Mouse (Mus musculus): ENCODE measurements around the gene Map4k3. TPM values are rescaled to one million over a fixed set of nuclear protein-coding genes. Genes with fewer than 3 reads are reported as not detected.

Gene Map4k3
- total and polyA plus RNA-seq, 3 experiments = 12.8 to 24.7 (median 24.4) TPM

DNA sequence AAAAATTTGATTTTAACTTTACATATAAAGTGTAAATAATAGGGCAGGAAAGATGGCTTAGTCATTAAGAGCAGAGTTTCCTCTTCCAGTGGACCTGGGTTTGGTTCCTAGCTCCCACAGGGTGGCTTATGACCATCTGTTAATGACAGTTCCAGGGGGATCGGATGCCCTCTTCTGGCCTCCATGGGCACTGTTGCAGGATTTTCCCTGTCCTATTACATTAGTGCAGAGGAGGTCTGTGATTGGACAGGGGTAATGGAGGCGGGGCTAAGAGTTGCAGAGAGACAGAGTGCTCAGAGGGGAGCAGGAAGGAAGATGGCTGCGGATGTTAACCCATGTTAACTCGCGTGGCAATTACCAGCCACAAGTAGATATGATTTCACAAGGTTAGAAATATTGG is 95.4 kb downstream of the Map4k3 start:
- Histone ChIP-seq H3K27me3 (ENCODE audit: control insufficient read depth, insufficient read depth, low read length) (no peaks in the 10 kb centered on the region), H3K79me2 (replicated peaks; ENCODE audit: control insufficient read depth, insufficient read depth, low read length) (no peaks in the 10 kb centered on the region), H3K27ac (no peak overlapping the region), H3K36me3 (ENCODE audit: control insufficient read depth, insufficient read depth, low read length) (no peaks in the 10 kb centered on the region), H3K4me1 (ENCODE audit: control insufficient read depth, insufficient read depth, low read length) (no peaks in the 10 kb centered on the region), H3K9ac (ENCODE audit: low read depth, low read length) (no peak overlapping the region), H3K4me3 (no peak overlapping the region)
- TF ChIP-seq EP300 (IDR thresholded peaks at IDR 0.05; ENCODE audit: insufficient read depth, low read depth, low read length) (no peak), CTCF (IDR thresholded peaks at IDR 0.05) (no peak), POLR2A (IDR thresholded peaks at IDR 0.05; ENCODE audit: insufficient read depth, low read depth, low read length) (no peak)
- 96% methylated on average over 5 of the region's 5 CpGs for WGBS
- no peak for DNase-seq
- intact Hi-C loops (cut with DNase I) = no loop called here

GRCm38 (mm10) chr17:80632354-80632753 is 95.9 kb downstream of the Map4k3 start:
- no peak for TF ChIP-seq EP300 (IDR thresholded peaks at IDR 0.05; ENCODE audit: insufficient read depth, low read depth, low read length)
- TF ChIP-seq POLR2A (IDR thresholded peaks at IDR 0.05; ENCODE audit: insufficient read depth, low read depth, low read length) = no peak
- no peak for TF ChIP-seq CTCF (IDR thresholded peaks at IDR 0.05)
- Histone ChIP-seq H3K27me3 (ENCODE audit: control insufficient read depth, insufficient read depth, low read length) (no peaks in the 10 kb centered on the region), H3K79me2 (replicated peaks; ENCODE audit: control insufficient read depth, insufficient read depth, low read length) (no peaks in the 10 kb centered on the region), H3K27ac (no peak overlapping the region), H3K9ac (ENCODE audit: low read depth, low read length) (no peak overlapping the region), H3K36me3 (ENCODE audit: control insufficient read depth, insufficient read depth, low read length) (no peaks in the 10 kb centered on the region), H3K4me3 (no peak overlapping the region), H3K4me1 (ENCODE audit: control insufficient read depth, insufficient read depth, low read length) (no peaks in the 10 kb centered on the region)
- 97% methylated on average over 4 of the region's 4 CpGs for WGBS
- DNase-seq = no peak
- intact Hi-C loops (cut with DNase I) = no loop called here

GRCm38 (mm10) chr17:80631028-80631427 is 97.3 kb downstream of the Map4k3 start:
- WGBS = over 99% methylated on average over 3 of the region's 3 CpGs
- intact Hi-C loops (cut with DNase I) = no loop called here
- no peak overlapping the region for H3K9ac ChIP-seq (ENCODE audit: low read depth, low read length)
- H3K36me3 ChIP-seq (ENCODE audit: control insufficient read depth, insufficient read depth, low read length) = no peaks in the 10 kb centered on the region
- H3K27ac ChIP-seq = no peak overlapping the region
- H3K4me1 ChIP-seq (ENCODE audit: control insufficient read depth, insufficient read depth, low read length) = no peaks in the 10 kb centered on the region
- no peak overlapping the region for H3K4me3 ChIP-seq
- TF ChIP-seq EP300 (IDR thresholded peaks at IDR 0.05; ENCODE audit: insufficient read depth, low read depth, low read length) (no peak), CTCF (IDR thresholded peaks at IDR 0.05) (no peak), POLR2A (IDR thresholded peaks at IDR 0.05; ENCODE audit: insufficient read depth, low read depth, low read length) (no peak)
- H3K27me3 ChIP-seq (ENCODE audit: control insufficient read depth, insufficient read depth, low read length) = no peaks in the 10 kb centered on the region
- no peaks in the 10 kb centered on the region for H3K79me2 ChIP-seq (replicated peaks; ENCODE audit: control insufficient read depth, insufficient read depth, low read length)
- no peak for DNase-seq

DNA sequence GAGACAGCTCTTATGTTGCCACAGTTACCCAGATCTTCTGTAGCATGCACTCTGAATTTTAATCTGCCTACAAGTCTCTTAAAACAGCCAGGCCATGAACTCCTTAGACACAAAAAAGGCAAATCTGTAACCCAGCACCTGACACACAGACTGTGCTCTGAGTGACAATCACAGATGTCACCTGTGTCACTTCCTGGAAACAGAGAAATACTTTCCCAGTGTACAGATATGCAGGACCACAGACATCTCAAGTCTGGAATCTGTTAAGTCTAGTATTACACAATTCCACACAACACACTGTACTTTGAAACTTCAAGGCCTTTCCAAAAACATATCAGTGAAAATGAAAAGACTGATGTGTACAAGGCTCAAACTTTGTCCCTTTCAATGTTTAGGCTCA is 103.3 kb downstream of the Map4k3 start:
- no peak for DNase-seq
- H3K36me3 ChIP-seq (ENCODE audit: control insufficient read depth, insufficient read depth, low read length) = no peaks in the 10 kb centered on the region
- no peaks in the 10 kb centered on the region for H3K4me1 ChIP-seq (ENCODE audit: control insufficient read depth, insufficient read depth, low read length)
- no peaks in the 10 kb centered on the region for H3K79me2 ChIP-seq (replicated peaks; ENCODE audit: control insufficient read depth, insufficient read depth, low read length)
- intact Hi-C loops (cut with DNase I) = loop anchor here (5.0 to 10.0 kb wide), 3 partner anchors 187 to 442 kb away; partner anchors contain the start of gene Thumpd2
- H3K27me3 ChIP-seq (ENCODE audit: control insufficient read depth, insufficient read depth, low read length) = no peaks in the 10 kb centered on the region
- H3K27ac ChIP-seq = no peak overlapping the region
- H3K4me3 ChIP-seq = no peak overlapping the region
- TF ChIP-seq EP300 (IDR thresholded peaks at IDR 0.05; ENCODE audit: insufficient read depth, low read depth, low read length) = no peak
- TF ChIP-seq POLR2A (IDR thresholded peaks at IDR 0.05; ENCODE audit: insufficient read depth, low read depth, low read length) = no peak
- TF ChIP-seq CTCF (IDR thresholded peaks at IDR 0.05) = no peak
- no peak overlapping the region for H3K9ac ChIP-seq (ENCODE audit: low read depth, low read length)

DNA sequence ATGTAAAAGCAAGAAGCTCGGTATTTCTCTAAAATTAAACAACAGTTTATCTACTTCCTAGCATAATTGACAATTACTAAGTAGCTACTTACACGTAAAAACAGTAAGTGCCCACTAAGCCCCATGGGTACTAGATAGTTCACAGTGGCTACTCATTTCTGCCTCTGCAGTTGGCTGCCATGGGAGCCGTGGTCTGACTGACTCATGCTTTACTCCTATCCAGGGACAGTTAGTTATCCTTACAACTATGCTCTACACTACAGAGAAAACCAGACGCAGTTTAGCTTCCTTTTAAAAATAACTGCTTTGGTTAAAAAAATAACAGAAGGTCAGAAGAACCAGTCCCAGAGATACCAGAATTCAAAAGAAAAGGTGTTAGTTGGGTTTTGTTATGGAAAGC is 106.6 kb downstream of the Map4k3 start:
- Histone ChIP-seq H3K27ac (no peak overlapping the region), H3K4me1 (ENCODE audit: control insufficient read depth, insufficient read depth, low read length) (no peaks in the 10 kb centered on the region), H3K4me3 (no peak overlapping the region), H3K9ac (ENCODE audit: low read depth, low read length) (no peak overlapping the region), H3K79me2 (replicated peaks; ENCODE audit: control insufficient read depth, insufficient read depth, low read length) (no peaks in the 10 kb centered on the region), H3K27me3 (ENCODE audit: control insufficient read depth, insufficient read depth, low read length) (no peaks in the 10 kb centered on the region), H3K36me3 (ENCODE audit: control insufficient read depth, insufficient read depth, low read length) (no peaks in the 10 kb centered on the region)
- intact Hi-C loops (cut with DNase I) = loop anchor here (1.0 to 10.0 kb wide), 4 partner anchors 191 to 446 kb away; partner anchors contain the start of gene Thumpd2
- DNase-seq = no peak
- TF ChIP-seq EP300 (IDR thresholded peaks at IDR 0.05; ENCODE audit: insufficient read depth, low read depth, low read length) (no peak), POLR2A (IDR thresholded peaks at IDR 0.05; ENCODE audit: insufficient read depth, low read depth, low read length) (no peak), CTCF (IDR thresholded peaks at IDR 0.05) (no peak)
- WGBS = 72% methylated on average over 4 of the region's 4 CpGs

DNA sequence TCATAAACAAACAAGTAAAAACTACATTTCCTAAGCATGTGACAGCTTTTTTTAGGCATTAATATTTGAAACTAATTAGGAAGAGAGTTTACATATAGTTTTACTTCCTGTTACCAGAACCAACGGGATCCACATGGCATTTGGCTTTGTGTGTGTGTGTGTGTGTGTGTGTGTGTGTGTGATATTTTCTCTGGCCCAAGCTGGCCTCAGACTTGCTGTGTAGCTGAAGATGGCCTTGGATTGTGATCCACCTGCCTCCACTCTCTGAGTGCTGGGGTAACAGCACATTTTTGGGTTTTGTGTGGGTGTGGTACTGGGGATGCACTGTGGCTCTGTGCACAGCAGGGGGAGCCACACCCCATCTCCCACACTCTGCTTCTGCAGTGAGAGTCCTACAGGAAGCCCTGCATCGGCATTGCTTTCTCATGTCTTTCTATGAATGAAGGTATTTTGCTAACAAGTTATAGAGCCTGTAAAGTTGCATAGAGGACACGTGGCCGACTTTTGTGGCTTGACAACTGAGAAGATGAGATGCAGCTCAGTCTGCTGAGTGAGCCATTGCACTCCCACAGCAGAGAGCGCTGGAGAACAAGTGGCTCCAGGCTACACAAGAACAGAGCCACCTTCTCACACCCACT is 107.4 kb downstream of the Map4k3 start:
- 46% methylated on average over 5 of the region's 5 CpGs for WGBS
- H3K4me1 ChIP-seq (ENCODE audit: control insufficient read depth, insufficient read depth, low read length) = no peaks in the 10 kb centered on the region
- peak; percentile 56; the same call in 1 of the 2 replicates for TF ChIP-seq EP300 (IDR thresholded peaks at IDR 0.05; ENCODE audit: insufficient read depth, low read depth, low read length)
- no peak for TF ChIP-seq POLR2A (IDR thresholded peaks at IDR 0.05; ENCODE audit: insufficient read depth, low read depth, low read length)
- TF ChIP-seq CTCF (IDR thresholded peaks at IDR 0.05) = peak; percentile 89
- H3K9ac ChIP-seq (ENCODE audit: low read depth, low read length) = no peak overlapping the region
- H3K27me3 ChIP-seq (ENCODE audit: control insufficient read depth, insufficient read depth, low read length) = no peaks in the 10 kb centered on the region
- intact Hi-C loops (cut with DNase I) = loop anchor here (1.0 to 10.0 kb wide), 4 partner anchors 191 to 446 kb away; partner anchors contain the start of gene Thumpd2
- no peak overlapping the region for H3K27ac ChIP-seq
- DNase-seq = peak; percentile 50 to 75
- H3K79me2 ChIP-seq (replicated peaks; ENCODE audit: control insufficient read depth, insufficient read depth, low read length) = no peaks in the 10 kb centered on the region
- H3K4me3 ChIP-seq = no peak overlapping the region
- no peaks in the 10 kb centered on the region for H3K36me3 ChIP-seq (ENCODE audit: control insufficient read depth, insufficient read depth, low read length)

Data from heart, adult 2 months (tissue).